Mouse (Mus musculus): ENCODE data around the gene Gjb2. TPM values are rescaled to one million over a fixed set of nuclear protein-coding genes. Genes with fewer than 3 reads are reported as not detected.
A peak's percentile ranks its signal among the peaks of the same experiment; 100 is the strongest.

Gene Gjb2
- polyA plus RNA-seq, 1 experiment from 2014 or later: 32.0 TPM

DNA sequence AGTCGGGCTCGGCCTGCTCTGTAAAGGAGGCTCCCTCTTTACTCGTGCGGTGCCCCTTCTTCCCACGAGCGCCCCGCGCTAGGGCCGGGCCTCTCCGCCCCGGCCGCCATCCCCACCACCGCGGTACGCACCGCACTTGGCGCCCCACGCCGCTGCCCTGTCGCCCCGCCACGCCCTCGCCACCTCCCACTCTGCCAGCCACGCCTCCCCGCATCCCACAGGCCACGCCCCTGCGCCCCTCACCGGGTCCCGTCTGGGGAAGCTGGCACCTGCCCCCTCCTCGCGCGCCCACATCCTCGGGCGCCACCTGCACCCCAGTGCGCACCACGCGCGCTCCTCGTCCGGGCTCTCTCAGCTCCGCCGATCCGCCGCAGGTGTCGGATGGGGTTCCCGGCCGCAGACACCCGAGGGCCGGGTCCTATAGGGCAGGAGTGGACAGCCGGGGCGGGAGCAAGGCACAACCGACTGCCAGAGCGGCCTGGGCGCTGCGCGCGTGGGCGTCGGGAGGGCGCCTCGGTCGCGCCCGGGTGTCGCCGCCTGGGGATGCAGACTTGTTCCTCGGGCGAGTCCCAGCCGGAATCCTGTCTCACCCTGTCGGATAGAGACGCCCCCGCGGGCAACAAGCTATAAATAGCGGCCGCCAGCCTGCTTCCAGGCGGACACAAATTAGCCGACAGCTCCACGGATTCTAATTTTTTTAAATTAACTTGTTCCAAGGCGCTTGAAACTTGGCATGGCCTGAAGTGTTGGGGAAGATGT is 46.8 kb downstream of the Gjb2 start, which contains the start of gene Gja3:
Gene Gja3, minus strand, starts transcription at position 538 of the 759 bp plus-strand sequence.
- peaks cover 12% of the 10 kb centered on the region for H3K4me1 ChIP-seq
- H3K4me3 ChIP-seq: peak within 1 kb of the TSS; percentile 54
- ATAC-seq (ENCODE audit: low FRiP score): peak; percentile 58; the same call in 1 of the 2 replicates
- peak within 1 kb of the TSS; percentile 99 for H3K4me2 ChIP-seq (replicated peaks)
- no peak within 1 kb of the TSS for H3K27ac ChIP-seq
- no peaks in the 10 kb centered on the region for H3K9me3 ChIP-seq (replicated peaks)
- peaks cover 48% of the 10 kb centered on the region for H3K27me3 ChIP-seq
- H3K36me3 ChIP-seq: no peaks in the 10 kb centered on the region
- H3K9ac ChIP-seq: peak within 1 kb of the TSS; percentile 45; the same call in 1 of the 2 replicates
- under 1% methylated on average over 72 of the region's 79 CpGs for WGBS

DNA sequence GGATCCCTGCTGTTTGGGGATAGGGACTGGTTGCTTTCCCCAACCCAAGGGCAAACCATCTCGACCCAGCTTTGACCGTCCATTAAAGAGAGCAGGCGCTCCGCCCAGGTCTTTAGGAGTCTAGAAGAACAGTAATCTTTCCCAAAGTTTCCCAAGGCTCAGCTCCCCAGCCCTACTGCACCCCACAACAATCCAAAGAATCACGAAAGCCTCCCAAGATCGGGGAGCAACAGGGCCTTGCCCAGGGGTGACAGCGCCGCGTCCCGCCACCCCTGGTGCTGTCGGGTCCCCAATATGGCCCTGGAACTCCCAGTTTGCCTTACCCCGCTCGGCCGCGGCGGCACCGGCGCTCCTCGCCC is 47.3 kb downstream of the Gjb2 start:
- peak overlapping the region; percentile 54 for H3K4me3 ChIP-seq
- WGBS: 3% methylated on average over 19 of the region's 19 CpGs
- no peaks in the 10 kb centered on the region for H3K9me3 ChIP-seq (replicated peaks)
- no peaks in the 10 kb centered on the region for H3K36me3 ChIP-seq
- H3K27ac ChIP-seq: no peak overlapping the region
- H3K4me2 ChIP-seq (replicated peaks): peak overlapping the region; percentile 99
- H3K27me3 ChIP-seq: peaks cover 48% of the 10 kb centered on the region
- no peak for ATAC-seq (ENCODE audit: low FRiP score)
- peak overlapping the region; percentile 45; the same call in 1 of the 2 replicates for H3K9ac ChIP-seq
- peaks cover 12% of the 10 kb centered on the region for H3K4me1 ChIP-seq

DNA sequence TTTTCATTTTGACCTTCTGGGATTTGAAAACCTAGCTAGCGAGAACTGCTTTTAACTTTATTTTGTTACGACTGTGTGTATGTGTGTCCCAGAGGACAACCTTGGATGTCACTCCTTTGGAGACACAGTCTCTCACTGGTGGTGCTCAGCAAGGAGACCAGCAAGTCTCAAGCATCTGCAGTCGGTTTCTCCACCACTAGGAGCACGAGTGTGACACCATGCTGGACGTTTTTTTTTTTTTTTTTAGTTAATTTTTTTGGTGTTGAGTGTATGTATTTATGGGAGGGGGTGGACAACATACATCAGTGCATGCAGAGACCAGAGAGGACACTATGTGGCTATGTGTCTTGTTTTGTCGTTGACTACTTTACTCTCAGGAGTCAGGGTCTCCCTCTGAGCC is 51.8 kb downstream of the Gjb2 start:
- no peak overlapping the region for H3K27ac ChIP-seq
- no peak for ATAC-seq (ENCODE audit: low FRiP score)
- H3K4me3 ChIP-seq: no peak overlapping the region
- no peak overlapping the region for H3K4me2 ChIP-seq (replicated peaks)
- H3K4me1 ChIP-seq: peaks cover 7% of the 10 kb centered on the region
- 73% methylated on average over 6 of the region's 6 CpGs for WGBS
- H3K9ac ChIP-seq: no peak overlapping the region
- peaks cover 29% of the 10 kb centered on the region for H3K27me3 ChIP-seq
- H3K9me3 ChIP-seq (replicated peaks): no peaks in the 10 kb centered on the region
- no peaks in the 10 kb centered on the region for H3K36me3 ChIP-seq

Other genes with a start within 250 kb of the Gjb2 start
- gene Zmym2, start 218.0 kb downstream of the Gjb2 start, polyA plus RNA-seq (2016; fragmentation: Nextera tagmentation; extraction: Ambion mirVana): 89.1 and 89.5 TPM in 2 replicates
- gene Gja3, start 46.6 kb downstream of the Gjb2 start, polyA plus RNA-seq (2016; fragmentation: Nextera tagmentation; extraction: Ambion mirVana): 0.19 and 0.81 TPM in 2 replicates
- not detected in 2 replicates for gene Gm4491, start 11.2 kb upstream of the Gjb2 start, polyA plus RNA-seq (2016; fragmentation: Nextera tagmentation; extraction: Ambion mirVana)
- 12.0 and 13.7 TPM in 2 replicates for gene Gjb6, start 28.9 kb upstream of the Gjb2 start, polyA plus RNA-seq (2016; fragmentation: Nextera tagmentation; extraction: Ambion mirVana)